Mouse (Mus musculus) lung, postnatal 36 days (tissue): ENCODE results near the gene Rsrc1.

ENCODE experiments used
- DNase-seq: peaks from one replicate; pipeline ENCODE4 v3.0.0; 2022; ENCODE audit warnings: mixed read lengths

Gene Rsrc1

DNA sequence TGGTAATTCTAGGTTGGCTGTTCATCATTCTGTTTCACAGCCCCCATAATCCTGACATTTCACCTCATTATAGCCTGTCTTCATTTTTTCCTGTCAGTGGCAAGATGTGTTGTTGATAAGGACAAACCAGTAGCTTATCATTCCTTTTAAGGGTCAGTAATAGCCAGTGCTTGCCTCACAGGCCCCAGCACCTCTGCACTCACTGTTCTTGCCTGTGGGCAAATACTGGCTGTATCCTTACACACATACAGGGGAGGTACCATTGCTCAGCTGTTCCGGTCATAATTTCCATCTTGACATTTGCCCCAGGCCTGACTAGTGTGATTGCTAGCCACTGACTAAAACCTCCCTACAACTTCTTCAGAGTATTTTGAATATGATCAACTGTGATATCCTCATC is 302.8 kb downstream of the Rsrc1 start:
- no peak for DNase-seq

DNA sequence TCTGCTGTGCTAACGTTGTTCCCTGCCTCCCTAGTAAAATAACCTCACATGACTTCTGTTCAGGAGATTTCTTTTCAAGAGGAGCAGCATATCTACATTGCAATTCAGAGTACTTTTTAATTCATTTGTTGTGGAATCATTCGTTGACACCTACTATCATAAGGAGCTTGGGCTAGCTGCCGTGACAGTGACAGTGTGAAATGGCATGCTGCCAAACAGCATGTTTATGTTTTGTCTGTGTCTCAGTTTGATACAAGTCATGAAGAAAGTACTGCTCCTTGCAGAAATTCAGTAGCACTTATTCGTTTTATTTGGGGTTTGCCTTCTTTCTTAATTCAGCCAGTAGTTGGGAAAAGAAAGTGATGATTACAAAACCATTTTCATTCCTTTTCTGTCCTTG is 303.7 kb downstream of the Rsrc1 start:
- no peak for DNase-seq

DNA sequence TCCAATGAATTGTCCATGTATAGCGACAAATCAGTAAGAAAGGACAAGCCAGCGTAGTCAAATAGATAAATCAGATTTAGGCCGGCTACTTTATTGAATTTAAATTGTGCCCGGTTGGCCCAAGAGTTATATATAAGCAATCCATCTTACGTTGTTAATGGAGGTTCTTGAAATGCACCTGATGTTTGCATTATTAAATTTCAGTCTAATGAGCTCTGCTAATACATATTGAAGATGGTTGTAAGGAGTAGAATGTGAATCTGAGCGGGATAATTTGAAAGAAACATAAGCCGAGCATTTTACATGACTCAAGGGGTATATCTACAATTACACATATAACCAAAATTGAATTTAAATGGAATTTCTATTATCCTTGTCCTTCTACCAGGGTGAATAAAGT is 307.5 kb downstream of the Rsrc1 start:
- DNase-seq: no peak

DNA sequence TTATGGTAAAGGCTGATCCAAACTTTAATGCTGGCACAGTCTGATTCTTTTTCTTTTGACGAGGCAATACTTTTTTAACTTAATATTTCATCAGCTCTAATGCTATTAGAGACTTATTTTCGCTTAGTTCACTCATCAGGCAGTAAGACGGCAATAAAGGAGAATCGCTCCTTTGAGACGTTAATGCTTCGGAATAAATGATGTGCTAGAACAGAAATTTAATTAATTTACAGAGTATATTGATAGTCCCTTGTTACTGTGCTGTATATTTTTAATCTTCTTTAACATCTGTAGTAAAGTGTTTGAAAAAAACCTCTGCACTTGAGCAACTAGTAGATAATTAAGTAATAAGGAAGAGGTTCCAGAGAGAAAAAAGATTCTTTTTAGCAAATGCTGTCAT is 308.3 kb downstream of the Rsrc1 start:
- DNase-seq: no peak

DNA sequence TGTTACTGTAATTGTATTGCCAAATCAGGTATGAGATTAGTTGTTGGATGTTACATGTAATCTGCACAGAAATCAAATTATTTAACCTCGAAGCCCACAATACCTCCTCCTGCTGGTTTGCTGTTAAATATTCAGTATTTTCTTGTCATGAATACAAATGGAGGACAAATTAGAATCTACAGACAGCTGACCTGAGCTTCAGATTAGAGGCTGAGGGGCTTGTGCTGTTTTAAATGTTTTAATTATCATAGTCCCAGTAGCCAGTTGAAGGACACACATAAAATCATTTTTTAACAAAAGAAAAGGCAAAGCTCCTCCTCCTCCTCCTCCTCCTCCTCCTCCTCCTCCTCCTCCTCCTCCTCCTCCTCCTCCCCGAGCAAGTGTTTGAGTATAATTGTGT is 327.5 kb downstream of the Rsrc1 start:
- DNase-seq: no peak

DNA sequence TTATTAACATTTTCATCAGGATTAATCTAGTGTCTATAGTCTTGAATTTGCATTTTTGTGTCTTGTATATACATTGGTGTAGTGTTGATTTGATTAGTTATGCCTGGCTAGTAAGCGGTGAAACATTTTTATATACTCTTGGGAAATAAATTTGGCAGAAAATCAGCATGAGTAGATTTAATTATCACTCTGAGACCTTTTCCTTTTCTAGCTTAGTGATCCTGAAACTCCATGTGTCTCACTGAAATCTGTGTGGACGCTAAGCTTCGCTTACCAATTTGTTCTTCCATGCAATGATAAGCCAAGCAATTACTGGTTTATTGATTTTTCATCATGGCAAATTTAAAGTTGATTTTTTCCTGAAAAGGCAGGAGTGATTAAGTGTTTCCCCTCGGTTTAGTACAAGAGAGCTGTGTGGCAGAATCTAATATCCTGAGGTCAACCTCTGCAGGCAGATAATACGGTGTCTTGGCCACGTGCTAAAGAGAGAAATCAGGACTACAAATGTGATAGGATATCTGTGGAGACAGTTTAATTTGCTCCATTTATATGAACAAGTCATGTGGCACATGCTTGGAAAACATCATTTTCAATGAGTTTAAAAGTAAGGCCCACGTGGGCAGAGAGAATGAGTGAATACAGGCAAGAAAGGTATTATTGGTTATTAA is 328.6 kb downstream of the Rsrc1 start:
- DNase-seq: no peak

DNA sequence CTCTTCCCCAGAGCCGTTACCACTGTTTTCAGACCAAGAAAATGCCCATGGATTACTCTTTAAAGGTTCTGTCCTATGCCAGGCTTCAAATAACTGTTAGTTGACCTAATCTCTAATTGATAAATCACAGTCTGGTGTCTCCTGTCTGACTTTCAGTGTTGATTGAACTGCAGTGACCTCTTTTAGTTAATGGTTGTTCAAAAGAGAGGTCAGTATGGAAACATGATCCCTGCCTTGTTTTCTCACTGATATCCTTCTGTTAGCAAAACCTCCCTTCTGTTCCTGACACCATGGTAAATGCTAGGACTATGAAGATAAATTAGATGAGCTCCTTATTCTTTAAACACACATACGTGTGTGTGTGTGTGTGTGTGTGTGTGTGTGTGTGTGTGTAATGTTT is 330.2 kb downstream of the Rsrc1 start:
- DNase-seq: no peak

DNA sequence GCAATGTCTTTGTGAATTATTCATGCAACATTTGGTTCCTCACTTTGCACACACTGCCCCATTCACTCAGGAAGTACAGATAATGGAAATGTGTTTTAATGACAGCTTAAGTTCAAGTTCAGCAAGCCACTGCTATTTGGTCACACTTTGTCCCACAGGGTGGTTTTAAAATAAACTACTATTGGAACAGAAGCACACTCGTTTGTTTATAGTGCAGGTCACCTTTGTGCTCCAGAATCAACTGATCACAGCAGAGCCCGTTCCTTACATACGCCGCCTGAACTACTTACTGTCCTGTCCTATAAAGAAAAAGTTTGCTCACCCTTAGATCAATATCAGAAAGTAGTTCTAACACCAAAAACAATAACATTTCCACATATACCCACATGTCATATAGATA is 341.2 kb downstream of the Rsrc1 start:
- no peak for DNase-seq

DNA sequence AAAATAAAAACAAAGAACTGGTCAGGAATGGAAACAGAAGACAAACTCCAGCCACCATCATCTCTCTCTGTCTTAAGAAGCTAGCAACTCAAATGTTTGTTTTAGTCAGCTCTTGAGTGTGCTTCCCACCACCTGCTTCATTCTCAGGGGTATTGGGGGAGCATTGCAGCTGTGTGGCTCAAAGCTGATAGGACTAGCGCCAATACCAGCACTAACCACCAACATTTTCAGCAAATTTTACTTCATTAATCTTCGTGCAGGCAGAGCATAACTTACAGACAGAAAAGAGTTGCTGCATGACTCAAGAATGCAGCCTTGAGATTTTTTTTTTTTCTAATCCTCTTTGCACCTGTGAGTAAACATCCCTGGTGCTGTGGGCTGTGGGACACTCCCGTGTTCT is 358.4 kb downstream of the Rsrc1 start:
- no peak for DNase-seq

DNA sequence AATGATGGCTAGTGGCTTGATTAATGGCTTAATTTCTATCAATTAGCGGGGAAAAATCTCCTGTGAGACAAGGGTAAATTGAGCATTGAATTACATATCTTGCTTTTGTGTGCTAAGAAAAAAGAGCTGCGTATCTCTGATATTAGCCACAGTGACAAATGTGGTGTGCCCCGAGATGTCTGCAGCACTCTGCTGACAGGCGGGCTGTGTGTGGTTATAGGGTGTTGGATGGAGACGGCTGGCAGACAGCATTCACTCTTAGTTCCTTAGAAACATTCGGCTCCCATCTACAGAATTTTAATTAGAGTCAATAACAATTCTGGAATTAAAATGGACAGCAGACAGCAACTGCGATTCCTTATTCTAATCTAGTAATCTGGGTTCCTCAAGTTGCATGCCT is 359.7 kb downstream of the Rsrc1 start:
- DNase-seq: no peak

DNA sequence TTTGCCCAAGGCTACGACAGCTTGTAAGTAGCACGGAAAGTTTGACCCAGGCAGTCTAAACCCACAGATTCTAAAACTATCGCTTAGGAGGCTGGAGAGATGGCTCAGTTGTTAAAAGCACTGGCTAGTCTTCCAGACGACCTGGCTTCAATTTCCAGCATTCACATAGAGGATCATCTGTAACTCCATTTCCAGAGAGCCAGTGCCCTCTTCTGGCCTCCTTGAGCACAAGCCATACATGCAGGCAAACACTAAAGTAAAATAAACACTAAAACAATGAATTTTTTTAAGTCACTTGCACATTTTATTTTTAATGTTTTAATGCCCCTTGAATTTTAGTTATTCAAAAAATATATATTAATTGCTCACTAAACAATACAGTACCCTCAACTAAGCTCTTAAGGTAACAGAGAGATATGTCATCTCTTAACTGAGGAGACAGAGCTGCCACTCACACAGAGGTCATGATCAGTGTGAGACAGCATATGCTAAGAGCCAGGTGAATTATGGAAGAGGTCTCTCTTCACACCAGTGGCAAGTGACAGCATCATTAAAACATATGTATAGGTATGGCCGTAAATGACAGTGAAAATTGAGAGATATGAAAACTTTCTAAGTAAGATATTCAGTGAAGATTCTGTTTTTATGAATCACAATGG is 361.9 kb downstream of the Rsrc1 start:
- DNase-seq: no peak

DNA sequence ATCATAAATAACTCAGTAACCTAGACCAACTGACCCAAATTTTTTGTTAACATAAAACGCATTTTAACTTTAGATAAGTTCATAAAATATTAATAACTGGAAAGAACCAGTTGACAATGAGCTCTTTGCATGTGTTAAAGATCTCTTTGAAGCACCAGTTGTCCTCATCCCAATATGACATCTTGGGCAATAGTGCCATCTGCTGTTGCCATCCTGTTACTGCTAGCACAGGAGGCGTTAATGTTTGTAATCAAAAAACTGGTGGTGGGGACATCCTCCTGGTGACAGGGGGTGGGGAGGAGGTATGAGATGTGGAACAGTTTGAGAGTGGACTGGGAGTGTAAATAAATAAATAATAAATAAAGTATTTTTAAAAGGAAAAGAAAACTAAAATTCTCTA is 363.4 kb downstream of the Rsrc1 start:
- peak; percentile 70 for DNase-seq

DNA sequence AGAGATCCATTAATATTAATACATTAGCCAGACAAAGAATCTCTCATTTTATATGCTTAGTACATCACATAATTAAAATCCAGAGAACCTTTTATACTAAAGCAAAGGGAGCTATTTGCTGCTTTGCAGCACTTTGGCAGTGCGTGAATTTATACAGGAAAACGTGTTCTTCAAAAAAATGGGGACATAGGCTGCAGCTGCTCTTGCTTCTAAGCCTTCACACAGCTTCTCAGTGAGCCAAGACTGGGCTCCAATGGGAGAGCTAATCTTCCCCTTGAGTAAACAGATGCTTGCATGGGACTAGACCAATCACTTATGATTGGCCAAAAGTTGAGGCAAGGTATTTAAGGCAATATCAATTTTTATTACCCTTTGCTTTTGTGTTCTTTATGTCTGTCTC is 365.5 kb downstream of the Rsrc1 start:
- no peak for DNase-seq

DNA sequence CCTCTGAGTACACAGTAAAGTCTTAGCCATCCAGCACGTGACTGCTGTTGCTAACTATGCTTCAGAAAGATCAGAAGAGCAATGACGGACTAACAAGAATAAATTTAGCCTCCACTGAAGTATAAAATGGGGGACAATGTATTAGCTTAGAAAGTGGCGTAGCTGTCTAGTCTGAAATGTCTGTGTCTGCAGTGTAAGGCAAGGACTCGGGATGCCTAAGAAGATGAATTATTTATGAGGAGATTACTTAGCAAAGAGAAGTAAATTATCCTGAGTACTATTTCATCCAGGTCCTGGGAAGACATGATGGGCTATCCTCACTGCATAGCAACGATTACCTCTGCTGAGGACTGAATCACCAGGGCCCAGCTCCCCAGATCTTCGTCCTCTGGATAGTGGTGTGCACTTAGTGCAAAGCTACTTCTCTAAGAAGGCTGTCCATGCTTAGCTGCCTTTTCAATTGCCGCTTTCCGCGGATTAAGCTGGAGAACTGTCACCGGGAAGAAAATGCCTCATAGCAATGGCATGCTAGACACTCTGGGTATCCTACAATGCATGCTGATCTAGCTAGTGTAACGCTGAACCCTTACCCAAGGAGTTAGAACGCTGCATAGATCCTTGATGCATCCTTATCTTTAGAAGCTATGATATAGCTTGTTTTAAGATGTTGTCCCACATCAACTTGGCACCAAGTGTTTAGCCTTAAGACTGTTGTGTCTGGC is 370.4 kb downstream of the Rsrc1 start:
- DNase-seq: no peak

DNA sequence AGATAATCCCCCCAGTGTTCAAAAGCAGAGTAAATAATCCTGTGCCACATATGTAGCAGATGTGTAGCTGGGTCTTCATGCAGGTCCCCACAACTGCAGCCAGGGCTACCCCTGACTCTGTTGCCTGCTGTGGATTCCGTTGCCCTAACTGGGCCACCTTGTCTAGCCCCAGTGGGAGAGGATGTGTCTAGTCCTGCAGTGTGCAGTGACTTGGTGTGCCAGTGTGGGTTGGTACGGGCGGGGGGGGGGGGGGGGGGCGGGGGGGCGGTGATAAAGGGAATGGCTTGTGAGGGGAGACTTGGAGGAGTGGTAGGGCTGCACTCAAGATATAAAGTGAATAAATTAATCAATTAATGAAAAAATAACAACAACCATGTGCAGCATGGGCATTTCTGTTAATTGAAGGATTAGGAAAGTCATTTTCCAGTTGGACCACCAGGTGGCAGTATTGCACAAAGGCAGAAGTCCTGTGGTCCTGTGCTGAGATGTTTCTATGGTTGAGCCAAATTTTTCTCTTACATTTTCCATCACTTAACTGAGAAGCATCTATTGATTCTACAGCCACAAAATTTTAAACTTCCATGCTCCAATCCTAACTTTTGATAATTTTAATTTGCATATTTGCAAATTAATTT is 371.1 kb downstream of the Rsrc1 start:
- DNase-seq: peak; percentile 50

DNA sequence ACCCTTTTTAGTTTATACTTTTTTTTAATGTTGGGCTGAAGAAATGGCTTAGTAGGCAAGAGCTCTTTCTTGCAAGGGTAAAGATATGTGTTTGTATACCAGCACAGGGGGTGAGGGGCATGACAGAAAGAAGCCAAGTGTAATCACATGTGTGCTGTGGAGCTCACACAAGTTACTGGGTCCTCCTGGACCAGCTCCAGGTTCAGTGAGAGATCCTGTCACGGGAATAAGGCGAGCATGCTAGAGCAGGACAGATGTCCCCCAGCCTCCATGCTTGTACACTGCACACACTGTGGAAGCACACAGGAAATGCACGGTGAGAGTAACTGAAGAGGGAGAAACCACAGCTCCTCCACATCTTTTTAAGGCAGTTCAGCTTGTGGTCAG is 371.6 kb downstream of the Rsrc1 start:
- no peak for DNase-seq

DNA sequence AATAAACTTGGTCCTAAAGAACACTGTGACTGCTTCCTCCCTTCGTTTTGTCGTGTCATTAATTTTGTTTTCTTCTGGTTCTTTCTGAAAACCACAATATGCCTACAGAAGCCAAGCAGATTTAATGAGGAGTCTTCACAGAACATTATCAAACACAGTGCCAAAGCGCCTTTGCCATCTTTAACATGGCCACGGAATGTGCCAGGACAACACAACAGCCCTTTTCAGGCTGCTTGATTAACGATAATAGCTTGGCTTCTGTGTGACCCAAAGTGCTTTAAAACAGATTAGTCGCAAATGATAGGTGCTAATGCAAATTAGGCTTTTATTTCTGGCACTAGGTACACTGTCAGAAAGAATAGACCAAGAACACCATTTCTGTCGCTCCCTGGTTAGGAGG is 377.2 kb downstream of the Rsrc1 start:
- DNase-seq: no peak

DNA sequence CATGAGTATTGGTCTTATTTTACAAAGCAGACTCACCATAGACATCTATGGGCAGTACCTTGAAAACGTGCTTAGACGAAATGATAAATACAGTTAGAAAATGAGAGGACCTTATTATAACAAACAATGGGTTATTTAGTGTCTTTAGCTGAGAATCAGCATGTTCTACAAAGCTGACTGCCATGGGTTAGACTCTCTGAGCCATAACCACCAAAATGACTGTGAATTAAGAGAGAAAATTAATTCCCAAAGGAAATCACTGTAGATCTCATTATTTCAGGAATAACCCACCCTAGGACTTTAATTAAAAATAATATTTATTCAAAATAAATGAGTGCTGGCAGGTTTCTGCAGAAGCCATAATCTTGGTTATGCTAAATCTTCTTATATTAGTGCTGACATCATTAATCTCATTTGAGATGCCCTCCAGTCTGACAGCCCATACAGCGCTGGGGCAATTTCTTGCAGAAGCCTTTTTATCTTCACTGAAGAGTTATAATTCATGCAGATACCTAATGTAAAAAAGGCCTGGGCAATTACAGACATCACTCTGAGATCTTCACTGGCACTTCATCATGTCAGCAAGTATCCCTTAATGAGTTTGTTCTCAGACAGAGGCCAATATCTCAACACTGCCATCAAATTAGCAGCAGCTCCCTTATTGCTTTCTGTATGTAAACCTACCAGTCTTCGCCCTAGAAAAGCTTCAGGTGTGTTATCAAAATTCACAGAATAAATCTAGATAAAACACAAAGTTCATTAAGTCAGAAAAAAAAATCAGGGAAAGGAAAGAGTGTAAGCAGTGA is 385.1 kb downstream of the Rsrc1 start:
- no peak for DNase-seq

DNA sequence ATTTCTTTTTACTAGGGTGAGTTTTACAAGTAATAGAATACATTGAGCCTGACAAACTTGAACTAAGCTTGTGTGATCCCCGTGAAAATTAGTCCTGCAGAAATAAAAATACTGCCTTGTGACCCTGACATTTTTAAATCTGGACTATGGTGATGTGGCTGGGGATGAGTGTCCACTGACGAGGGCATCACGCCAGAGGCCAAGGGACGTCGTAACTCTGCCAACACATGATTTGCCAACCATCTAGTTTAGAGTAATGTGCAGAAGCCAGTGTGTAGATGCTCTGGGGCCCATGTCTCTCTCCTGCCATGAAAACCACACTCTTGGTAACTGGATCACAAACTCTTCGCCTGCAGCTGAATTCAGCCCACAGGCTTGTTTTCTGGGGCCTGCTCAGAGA is 386.3 kb downstream of the Rsrc1 start:
- DNase-seq: no peak

DNA sequence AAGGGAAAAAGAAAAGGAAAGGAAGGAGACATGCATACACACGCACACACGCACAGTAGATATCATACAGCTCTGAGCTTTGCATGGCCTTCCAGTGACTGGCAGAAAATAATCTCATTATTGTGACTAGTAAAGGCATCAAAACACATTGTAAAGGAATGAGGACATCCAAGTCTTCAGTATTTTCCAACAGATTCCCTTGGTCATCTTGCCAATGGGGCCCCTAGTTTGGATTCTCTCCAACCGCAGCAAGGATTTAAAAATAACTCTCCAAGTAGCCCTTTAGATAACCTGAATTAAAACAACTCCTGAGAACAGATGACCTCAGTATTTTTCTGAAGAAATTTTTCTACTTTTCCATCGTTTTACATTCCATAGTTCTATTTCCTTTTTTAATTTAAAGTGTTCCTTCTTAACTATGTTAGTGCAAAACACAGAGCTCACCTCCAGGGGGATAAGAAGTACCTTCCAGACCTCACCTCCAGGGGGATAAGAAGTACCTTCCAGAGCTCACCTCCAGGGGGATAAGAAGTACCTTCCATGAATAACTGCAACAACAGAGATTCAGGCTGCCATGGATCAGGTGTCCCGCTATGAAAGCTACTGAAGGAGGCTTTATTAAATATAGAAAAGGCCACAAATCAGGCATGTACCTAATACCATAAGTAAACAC is 388.4 kb downstream of the Rsrc1 start:
- no peak for DNase-seq

DNA sequence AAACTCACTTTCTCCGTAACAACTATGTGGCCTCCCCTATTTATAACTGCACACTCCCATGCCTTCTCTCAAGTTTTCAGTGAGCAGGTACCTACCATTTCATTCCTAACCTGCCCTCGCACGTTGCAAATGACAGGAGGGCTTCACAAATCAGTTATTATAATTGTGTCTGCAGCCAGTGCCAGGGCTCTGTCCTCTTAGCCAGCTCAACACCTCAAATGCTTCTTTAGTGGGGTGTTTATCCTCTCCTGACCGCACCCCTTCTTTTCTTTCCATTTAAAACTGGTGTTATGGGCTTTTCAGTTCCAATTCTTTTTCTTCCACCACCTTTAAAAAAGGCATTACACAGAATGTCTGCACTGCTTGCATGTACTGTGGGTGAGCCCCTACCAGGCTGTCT is 391.0 kb downstream of the Rsrc1 start:
- no peak for DNase-seq

DNA sequence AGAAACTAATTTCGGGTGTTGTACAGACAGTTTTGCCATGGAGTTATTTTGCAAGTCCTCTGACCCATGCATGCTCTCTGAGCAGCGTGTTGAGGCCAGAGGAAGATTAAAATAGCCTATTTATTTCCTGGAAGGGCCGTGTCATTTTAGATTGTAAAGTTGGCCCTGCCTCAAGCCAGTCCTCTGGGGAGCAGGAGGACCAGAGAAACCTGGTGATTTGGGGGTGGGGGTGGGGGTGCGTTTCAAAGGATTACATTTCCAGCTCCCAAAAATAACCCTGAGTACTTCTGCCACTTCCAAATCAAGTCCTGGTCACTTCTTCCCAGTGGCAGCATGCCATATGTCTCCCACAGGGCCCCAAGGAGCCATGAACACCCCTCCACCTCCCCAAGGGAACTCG is 391.6 kb downstream of the Rsrc1 start:
- no peak for DNase-seq

DNA sequence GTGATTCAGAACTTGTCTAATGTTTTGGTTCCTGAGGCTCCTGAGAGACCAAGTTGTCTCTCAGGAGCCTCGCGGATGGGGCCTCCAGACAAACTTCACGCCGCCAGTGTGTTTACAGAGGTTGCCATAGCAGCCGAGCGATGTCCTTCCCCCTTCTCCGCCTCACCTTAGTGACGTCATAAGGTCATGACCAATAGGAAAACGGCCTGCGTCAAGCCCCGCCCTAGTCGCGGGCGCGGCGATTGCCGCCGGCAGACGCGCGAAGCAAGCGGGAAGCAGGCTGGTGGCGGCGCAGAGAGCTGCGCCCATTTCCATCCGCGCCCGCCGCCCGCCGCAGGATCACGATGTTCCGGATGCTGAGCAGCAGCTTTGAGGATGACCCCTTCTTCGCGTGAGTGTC is 392.7 kb downstream of the Rsrc1 start, which contains the start of gene Mlf1:
TSS of gene Mlf1 (plus strand) at position 226 of the 400 bp plus-strand sequence.
- peak; percentile 84 for DNase-seq
